Mouse (Mus musculus) stomach, embryonic 14.5 days (tissue): ENCODE data around the gene Sidt1. TPM values are rescaled to one million over a fixed set of nuclear protein-coding genes. Genes with fewer than 3 reads are reported as not detected.

Experiments used
- ATAC-seq: fragments of 200-750 bp; cut with Nextera tagmentation; 2 replicates; pipeline ENCODE4 v1.8.0; 2017; ENCODE audit warnings: low read depth, moderate TSS enrichment; ENCODE audit not compliant: insufficient number of reproducible peaks, insufficient read depth, low FRiP score
- H3K27ac ChIP-seq: fragments of 300-500 bp; sonication (generic); 2 replicates; pipeline ENCODE4 v1.5.1; 2014; ENCODE audit warnings: mild to moderate bottlenecking, low read length, moderate library complexity, mixed read lengths
- H3K27me3 ChIP-seq: fragments of 300-500 bp; sonication (generic); 2 replicates; pipeline ENCODE4 v1.6.1; 2014; ENCODE audit warnings: low read length, control low read depth, mixed read lengths; ENCODE audit not compliant: control insufficient read depth, insufficient read depth
- H3K36me3 ChIP-seq: fragments of 300-500 bp; sonication (generic); 2 replicates; pipeline ENCODE4 v1.6.1; 2014; ENCODE audit warnings: mild to moderate bottlenecking, control low read depth, low read length, moderate library complexity, mixed read lengths; ENCODE audit not compliant: control insufficient read depth, insufficient read depth
- H3K4me1 ChIP-seq: fragments of 300-500 bp; sonication (generic); 2 replicates; pipeline ENCODE4 v1.6.1; 2014; ENCODE audit warnings: low read length, control low read depth, mixed read lengths; ENCODE audit not compliant: control insufficient read depth, insufficient read depth
- H3K4me2 ChIP-seq: fragments of 300-500 bp; sonication (generic); replicated peaks from 2 replicates; pipeline ENCODE4 v1.6.1; 2014; ENCODE audit warnings: low read depth, low read length, control low read depth
- H3K4me3 ChIP-seq: fragments of 300-500 bp; sonication (generic); 2 replicates; pipeline ENCODE4 v1.5.1; 2014; ENCODE audit warnings: low read depth, low read length, control low read depth
- H3K9ac ChIP-seq: fragments of 300-500 bp; sonication (generic); replicated peaks from 2 replicates; pipeline ENCODE4 v1.6.1; 2014; ENCODE audit warnings: low read depth, mild to moderate bottlenecking, control low read depth, low read length, moderate library complexity, mixed read lengths
- H3K9me3 ChIP-seq: fragments of 300-500 bp; sonication (generic); 2 replicates; pipeline ENCODE4 v1.6.1; 2016; ENCODE audit warnings: low read depth, low read length, control low read depth; ENCODE audit not compliant: control insufficient read depth
- WGBS: fragments of 180-500 bp; shearing (Covaris S2); extraction: QIAGEN DNeasy Blood & Tissue Kit; methylation state at CpG from one replicate; pipeline ENCODE4 v1.1.7; 2014; 5-methylcytosine and 5-hydroxymethylcytosine counted together
- polyA plus RNA-seq: library from polyadenylated mRNA; unstranded; fragments of >200 nt; fragmentation: Nextera tagmentation; extraction: Ambion mirVana; gene quantifications from 2 replicates; pipeline ENCODE4 v1.2.1, GENCODE M21; 2014

Gene Sidt1
- polyA plus RNA-seq: 4.3 and 4.5 TPM in 2 replicates

- Histone ChIP-seq H3K9ac (peak within 1 kb of the TSS; percentile 34), H3K9me3 (no peaks in the 10 kb centered on the region), H3K27ac (no peak within 1 kb of the TSS), H3K27me3 (no peaks in the 10 kb centered on the region), H3K4me1 (0 out of 2 replicates have a peak, but pooled peaks cover 2% of the 10 kb centered on the region), H3K4me3 (peak within 1 kb of the TSS; percentile 64), H3K36me3 (no peaks in the 10 kb centered on the region), H3K4me2 (peak within 1 kb of the TSS; percentile 96)
- 3% methylated on average over 15 of the region's 15 CpGs for WGBS
- peak; percentile 54; the same call in 1 of the 2 replicates for ATAC-seq
Measured at GRCm38 (mm10) chr16:44332861-44333284, at the start of gene Sidt1. Sidt1 (minus strand) TSS chr16:44333196.

DNA sequence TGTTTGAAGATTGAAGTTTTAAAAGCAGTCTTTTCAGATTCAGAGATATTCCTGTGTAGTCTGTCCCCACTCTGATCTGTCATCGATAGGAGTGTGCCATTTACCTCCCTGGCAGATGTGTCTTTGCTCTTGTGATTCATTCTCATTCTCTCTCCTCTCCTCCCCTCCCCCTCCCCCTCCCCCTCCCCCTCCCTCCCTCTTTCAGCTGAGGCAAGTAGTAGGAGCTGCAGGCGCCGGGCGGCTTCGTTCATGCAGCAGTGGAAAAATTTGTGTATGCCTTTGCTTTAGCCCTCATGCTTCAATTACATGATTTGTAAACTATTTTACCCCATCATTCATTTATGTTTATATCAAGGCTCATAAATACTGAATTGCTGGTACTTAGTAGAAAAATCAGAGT lies 48.6 kb upstream of the Sidt1 start:
- H3K4me3 ChIP-seq: no peak overlapping the region
- no peak for ATAC-seq
- no peaks in the 10 kb centered on the region for H3K27me3 ChIP-seq
- WGBS: 18% methylated on average over 5 of the region's 5 CpGs
- no peaks in the 10 kb centered on the region for H3K9me3 ChIP-seq
- no peak overlapping the region for H3K27ac ChIP-seq
- no peak overlapping the region for H3K4me2 ChIP-seq
- peaks cover 13% of the 10 kb centered on the region; the same call in 1 of the 2 replicates for H3K36me3 ChIP-seq
- H3K9ac ChIP-seq: no peak overlapping the region
- H3K4me1 ChIP-seq: peaks cover 10% of the 10 kb centered on the region

- peaks cover 10% of the 10 kb centered on the region for H3K4me1 ChIP-seq
- H3K9me3 ChIP-seq: no peaks in the 10 kb centered on the region
- ATAC-seq: no peak
- peaks cover 11% of the 10 kb centered on the region; the same call in 1 of the 2 replicates for H3K36me3 ChIP-seq
- no peak overlapping the region for H3K27ac ChIP-seq
- no peak overlapping the region for H3K9ac ChIP-seq
- H3K4me2 ChIP-seq: no peak overlapping the region
- WGBS: 52% methylated on average over 4 of the region's 4 CpGs
- H3K4me3 ChIP-seq: no peak overlapping the region
- H3K27me3 ChIP-seq: no peaks in the 10 kb centered on the region
Measured at GRCm38 (mm10) chr16:44380006-44380405, 47.0 kb upstream of the Sidt1 start.

DNA sequence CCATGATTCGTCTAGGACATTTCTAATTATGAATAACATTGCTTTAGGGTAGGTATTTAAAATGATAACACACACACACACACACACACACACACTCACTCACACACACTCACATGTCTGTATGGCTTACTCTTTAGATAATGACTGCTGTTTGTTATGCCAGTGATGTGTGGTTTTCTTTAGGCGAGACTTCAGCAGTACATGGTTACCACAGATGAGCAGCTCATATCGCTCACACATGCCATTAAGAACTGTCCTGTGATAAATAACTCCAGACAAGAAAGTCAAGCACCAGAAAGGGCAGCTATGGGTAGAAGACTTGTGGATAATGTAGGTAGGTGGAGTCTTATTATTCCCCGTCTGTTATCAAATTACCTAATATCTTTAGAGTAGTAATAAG lies 42.5 kb upstream of the Sidt1 start:
- Histone ChIP-seq H3K4me3 (no peak overlapping the region), H3K4me2 (no peak overlapping the region), H3K9ac (no peak overlapping the region), H3K9me3 (no peaks in the 10 kb centered on the region), H3K27ac (no peak overlapping the region), H3K4me1 (peaks cover 2% of the 10 kb centered on the region), H3K27me3 (no peaks in the 10 kb centered on the region), H3K36me3 (peaks cover 24% of the 10 kb centered on the region; the same call in 1 of the 2 replicates)
- WGBS: 88% methylated on average over 4 of the region's 4 CpGs
- no peak for ATAC-seq

DNA sequence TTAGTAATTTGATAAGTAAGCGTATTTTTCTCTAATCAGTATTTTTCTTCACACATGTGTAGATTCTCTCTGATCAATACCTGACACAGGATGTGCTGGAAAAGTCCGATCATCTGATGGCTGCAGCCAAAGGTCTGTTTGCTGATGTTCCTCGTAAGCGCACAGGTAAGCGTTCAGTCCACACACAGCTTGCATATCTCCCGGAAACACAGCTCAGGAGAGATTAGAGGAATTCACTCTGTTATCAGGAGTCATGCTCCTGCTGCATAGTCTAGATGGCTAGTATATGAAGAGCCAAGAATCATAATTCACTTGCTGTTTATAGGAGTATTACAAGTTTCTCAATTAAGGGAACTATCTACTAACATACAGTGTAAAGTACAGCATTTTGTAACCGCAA lies 32.5 kb upstream of the Sidt1 start:
- Histone ChIP-seq H3K4me1 (no peaks in the 10 kb centered on the region), H3K36me3 (peaks cover under 1% of the 10 kb centered on the region; the same call in 1 of the 2 replicates), H3K9me3 (no peaks in the 10 kb centered on the region), H3K4me2 (no peak overlapping the region), H3K27ac (no peak overlapping the region), H3K27me3 (no peaks in the 10 kb centered on the region), H3K4me3 (no peak overlapping the region), H3K9ac (no peak overlapping the region)
- WGBS: 80% methylated on average over 7 of the region's 7 CpGs
- ATAC-seq: no peak

DNA sequence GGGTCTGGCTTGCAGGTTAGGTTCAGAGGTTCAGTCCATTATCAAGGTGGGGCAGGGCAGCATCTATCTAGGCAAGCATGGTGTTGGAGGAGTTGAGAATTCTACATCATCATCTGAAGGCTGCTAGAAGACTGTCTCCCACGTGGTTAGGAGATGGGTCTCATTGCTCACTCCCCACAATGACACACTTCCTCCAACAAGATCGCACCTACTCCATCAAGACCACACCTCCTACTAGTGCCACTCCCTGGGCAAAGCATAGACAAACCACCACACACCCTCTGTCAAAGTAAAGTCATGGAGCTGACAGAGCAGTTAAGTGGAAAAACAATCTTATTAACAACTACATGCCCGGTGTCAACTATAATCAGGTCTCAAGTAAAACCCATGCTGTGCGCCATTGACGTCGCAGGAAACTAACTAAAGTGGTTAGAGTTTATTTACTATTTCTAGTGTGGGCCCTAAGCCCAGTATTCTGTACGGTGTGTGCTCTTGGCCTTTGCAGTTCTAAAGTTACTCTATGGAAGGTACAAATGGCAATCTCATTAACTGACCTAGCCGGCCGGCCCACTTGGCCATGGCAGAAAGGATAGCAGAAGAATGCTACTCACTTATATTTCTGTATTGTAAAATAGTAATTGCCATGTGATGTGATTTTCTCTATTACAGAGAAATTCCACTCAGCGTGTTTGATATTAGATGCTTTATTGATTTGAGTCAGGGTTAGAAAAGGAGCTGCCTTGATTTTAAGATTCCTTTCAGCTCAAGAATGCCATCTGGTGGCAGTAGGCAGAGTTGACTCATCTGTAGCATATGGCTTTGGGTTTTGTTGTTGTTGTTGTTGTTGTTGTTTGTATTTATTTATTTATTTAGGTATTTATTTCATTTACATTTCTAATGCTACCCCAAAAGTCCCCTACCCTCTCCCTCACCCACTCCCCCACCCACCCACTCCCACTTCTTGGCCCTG lies 29.2 kb upstream of the Sidt1 start:
- no peak overlapping the region for H3K9ac ChIP-seq
- H3K4me3 ChIP-seq: no peak overlapping the region
- H3K4me1 ChIP-seq: no peaks in the 10 kb centered on the region
- no peak overlapping the region for H3K27ac ChIP-seq
- no peaks in the 10 kb centered on the region for H3K9me3 ChIP-seq
- WGBS: 87% methylated on average over 10 of the region's 10 CpGs
- H3K4me2 ChIP-seq: no peak overlapping the region
- H3K36me3 ChIP-seq: no peaks in the 10 kb centered on the region; the same call in 1 of the 2 replicates
- H3K27me3 ChIP-seq: no peaks in the 10 kb centered on the region
- ATAC-seq: no peak

DNA sequence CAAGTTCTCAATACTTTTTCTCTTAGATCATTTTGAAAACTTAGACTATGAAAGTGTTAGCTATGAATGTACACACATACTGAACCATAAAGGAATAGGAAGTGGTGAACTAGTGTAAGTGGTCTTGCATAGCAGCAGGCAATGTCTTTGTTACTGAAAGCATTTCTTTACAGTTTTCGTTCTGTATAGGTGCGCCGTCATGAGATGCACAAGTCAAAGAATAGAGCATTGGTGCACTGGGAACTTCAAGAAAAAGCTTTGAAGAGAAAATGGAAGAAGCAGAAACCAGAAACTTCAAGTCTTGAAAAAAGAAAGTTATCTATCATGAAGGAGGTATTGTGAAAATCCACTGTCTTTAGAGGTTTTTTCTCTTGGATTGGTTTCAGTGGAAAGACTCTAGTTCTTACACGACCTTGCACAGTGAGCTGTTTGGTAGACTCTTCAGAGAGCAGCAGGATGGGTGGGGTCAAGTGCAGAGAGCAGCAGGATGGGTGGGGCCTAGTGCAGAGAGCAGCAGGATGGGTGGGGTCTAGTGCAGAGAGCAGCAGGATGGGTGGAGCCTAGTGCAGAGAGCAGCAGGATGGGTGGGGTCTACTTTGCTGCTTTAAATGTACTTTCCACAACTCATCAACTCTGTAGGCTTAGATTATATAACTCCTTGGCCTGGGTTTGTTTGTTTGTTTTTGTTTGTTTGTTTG lies 24.7 kb upstream of the Sidt1 start:
- H3K4me3 ChIP-seq: no peak overlapping the region
- H3K36me3 ChIP-seq: no peaks in the 10 kb centered on the region; the same call in 1 of the 2 replicates
- no peaks in the 10 kb centered on the region for H3K9me3 ChIP-seq
- no peak overlapping the region for H3K9ac ChIP-seq
- H3K27ac ChIP-seq: no peak overlapping the region
- H3K4me2 ChIP-seq: no peak overlapping the region
- 71% methylated on average over 4 of the region's 4 CpGs for WGBS
- H3K27me3 ChIP-seq: no peaks in the 10 kb centered on the region
- no peaks in the 10 kb centered on the region for H3K4me1 ChIP-seq
- ATAC-seq: peak; percentile 79; the same call in 1 of the 2 replicates

DNA sequence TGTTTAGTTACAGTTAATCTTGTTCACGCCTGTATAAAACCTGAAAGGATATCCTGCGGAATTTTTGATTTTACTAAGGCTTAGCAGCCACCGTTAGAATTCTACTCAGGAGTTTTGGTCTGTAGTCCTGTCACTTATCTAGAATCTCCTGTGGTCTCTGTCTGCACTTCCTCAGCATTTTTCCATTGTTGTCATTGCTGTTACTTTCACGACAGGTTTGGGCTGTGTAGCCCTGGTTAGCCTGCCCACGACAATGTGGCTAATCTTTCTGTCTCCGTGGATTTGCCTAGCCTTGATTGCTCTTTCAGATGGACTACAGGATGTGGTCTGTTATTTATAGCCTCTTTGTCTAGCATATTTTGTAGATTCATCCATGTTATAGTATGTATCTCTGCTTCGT lies 23.3 kb upstream of the Sidt1 start:
- H3K27me3 ChIP-seq: no peaks in the 10 kb centered on the region
- H3K9me3 ChIP-seq: no peaks in the 10 kb centered on the region
- H3K4me1 ChIP-seq: no peaks in the 10 kb centered on the region
- H3K36me3 ChIP-seq: no peaks in the 10 kb centered on the region; the same call in 1 of the 2 replicates
- ATAC-seq: no peak
- H3K4me2 ChIP-seq: no peak overlapping the region
- 64% methylated on average over 7 of the region's 7 CpGs for WGBS
- H3K9ac ChIP-seq: no peak overlapping the region
- H3K4me3 ChIP-seq: no peak overlapping the region
- H3K27ac ChIP-seq: no peak overlapping the region
